Mouse (Mus musculus) gonadal fat pad, adult 2 months (tissue): ENCODE data around the gene Calca. TPM values are rescaled to one million over a fixed set of nuclear protein-coding genes. Genes with fewer than 3 reads are reported as not detected.
"Not testable (repeated sequence)": the region's sequence is repeated elsewhere in the genome, so short reads cannot be mapped to it uniquely, and the experiment has no call there.

Source experiments
- DNase-seq: peaks from one replicate; pipeline ENCODE4 v3.0.0-alpha.2; 2012; ENCODE audit warnings: low read depth
- polyA plus RNA-seq: library from polyadenylated mRNA; depleted of rRNA; stranded (reverse); fragments of >200 nt; gene quantifications from 2 replicates; pipeline ENCODE4 v1.2.3, GENCODE M21; 2012; rRNA removed

Gene Calca
- polyA plus RNA-seq: 1.8 and 2.9 TPM in 2 replicates

- DNase-seq: no peak
Observed at GRCm38 (mm10) chr7:114636102-114636501, at the start of gene Calca. Gene Calca, minus strand, starts transcription at chr7:114636357.

GRCm38 (mm10) chr7:114672697-114673096, 36.5 kb upstream of the Calca start:
- DNase-seq: no peak

GRCm38 (mm10) chr7:114671405-114671804, 35.2 kb upstream of the Calca start:
- no peak for DNase-seq

DNA sequence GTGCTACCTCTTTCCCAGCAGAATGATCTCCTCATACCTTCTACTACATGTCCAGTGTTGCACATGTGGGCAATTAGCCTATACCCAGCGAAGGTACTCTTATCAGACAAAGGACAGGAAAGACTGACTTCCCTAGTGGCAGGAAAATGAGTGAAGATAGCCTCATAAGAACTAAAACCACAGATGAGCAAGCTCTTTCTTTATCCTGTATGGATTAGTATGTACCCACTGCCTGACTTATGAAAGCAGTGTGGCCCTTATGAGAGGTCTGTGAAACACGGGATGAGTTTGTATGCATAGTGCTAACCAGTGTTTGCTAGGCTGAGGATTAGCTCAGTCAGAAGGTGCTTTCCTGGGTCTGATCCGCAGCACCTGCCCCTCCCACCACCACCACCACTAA, 13.6 kb upstream of the Calca start:
- DNase-seq: no peak

- no peak for DNase-seq
Observed at GRCm38 (mm10) chr7:114648791-114649190, 12.6 kb upstream of the Calca start.

DNA sequence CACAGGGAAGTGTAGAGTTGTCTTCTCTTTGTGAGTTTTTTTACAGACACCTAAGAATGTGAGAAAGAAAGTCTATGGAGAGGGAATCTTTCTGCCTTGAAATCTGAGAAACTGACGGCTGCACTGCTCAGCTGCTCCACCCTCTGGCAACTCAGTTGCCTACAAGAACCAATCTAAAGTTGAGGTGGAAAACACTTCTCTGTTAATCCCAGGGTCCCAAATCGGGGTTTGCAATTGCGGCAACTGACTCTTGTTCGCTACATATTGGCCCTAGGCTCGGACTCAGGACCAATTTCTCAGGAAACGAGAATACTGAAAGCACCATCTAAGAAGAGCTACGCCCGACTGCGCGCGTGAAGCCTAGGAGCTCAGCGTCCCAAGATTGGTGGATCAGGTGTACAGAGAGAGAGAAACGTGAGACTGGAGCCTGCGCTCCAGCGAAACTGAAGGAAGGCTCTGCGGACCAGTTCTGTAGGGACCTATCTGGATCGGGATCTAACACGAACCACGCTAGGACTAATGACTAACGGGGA, 522 bp downstream of the Calca start:
- DNase-seq: no peak

- DNase-seq: no peak
Observed at GRCm38 (mm10) chr7:114634386-114634785, 1.8 kb downstream of the Calca start.

DNA sequence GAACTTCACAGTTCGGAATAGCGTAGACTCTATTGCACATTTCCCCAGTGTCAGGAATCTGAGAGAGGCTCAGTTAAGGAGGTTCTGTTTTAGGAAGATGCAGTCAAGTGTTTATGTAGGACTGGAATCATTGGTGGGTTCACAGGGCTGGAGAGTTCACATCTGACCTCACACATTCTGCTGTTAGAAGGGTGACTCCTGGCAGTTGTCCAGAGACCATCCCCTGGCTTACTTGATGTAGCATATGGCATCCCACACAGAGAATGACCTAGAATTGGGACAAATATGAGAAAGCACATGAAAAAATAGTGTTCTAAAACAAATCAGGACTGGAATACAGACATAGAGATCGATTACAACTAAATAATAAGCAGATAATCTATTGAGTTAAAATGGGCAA, 10.2 kb downstream of the Calca start:
- no peak for DNase-seq

DNA sequence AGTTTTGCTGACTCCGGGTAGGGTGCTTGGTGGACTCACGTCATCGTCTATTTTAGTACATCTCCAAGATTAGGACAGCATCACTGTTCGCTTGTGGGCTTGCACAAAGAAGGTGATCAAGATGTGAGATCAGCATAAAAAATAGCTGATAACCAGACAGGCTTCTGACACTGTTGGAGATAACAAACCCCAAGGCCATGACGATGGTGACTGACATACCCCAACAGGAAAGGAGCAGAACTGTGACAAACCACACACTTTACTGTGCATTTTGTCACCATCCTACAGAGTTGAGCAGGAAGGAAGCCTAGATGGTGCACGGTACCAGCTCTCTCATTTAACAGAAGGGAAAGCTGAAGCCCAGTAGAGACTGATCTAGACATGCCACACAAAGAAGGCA, 19.4 kb downstream of the Calca start:
- DNase-seq: no peak

DNA sequence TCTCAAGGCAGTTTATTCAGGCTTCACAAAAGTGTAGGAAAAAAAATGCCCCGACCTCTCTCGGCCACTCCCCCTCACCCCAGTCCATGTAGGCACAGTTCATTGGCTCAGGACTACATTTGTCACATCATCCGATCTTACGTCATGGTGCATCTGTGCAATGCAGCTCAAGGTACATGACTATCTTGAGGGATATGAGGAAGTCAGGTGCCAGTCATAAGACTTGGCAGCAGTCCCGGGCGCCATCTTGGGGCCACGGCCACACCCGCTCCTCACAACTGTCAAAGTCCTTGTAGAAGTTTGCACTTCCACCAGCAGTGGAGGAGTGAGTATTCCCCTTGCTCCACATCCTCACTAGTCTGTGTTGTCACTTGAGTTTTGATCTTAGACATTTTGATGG, 41.8 kb downstream of the Calca start:
- DNase-seq: not testable (repeated sequence)

DNA sequence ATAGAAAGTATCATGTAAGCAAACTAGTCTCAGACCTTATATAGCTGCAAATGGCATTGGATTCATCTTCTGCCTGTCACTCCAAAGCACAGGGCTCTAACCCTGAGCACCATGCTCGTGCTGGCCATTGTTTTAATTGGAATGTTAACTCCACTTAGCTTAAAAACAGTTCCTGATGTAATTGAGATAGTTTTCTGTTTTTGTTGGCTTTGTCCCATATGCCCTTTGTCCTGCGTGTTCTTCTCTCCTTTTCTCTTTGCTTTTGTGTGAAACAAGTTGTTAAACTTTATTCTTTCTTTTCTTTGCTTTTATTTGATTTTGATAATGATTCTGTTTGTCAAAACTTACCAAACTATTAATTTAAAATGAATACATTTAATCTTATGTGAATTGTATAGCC, 53.7 kb downstream of the Calca start:
- no peak for DNase-seq

Other genes with a start within 250 kb of the Calca start
- gene Pde3b, start 221.1 kb downstream of the Calca start, polyA plus RNA-seq: 39.1 and 44.4 TPM in 2 replicates
- 3.1 and 3.3 TPM in 2 replicates for gene Cyp2r1, start 73.4 kb downstream of the Calca start, polyA plus RNA-seq
- gene Calcb, start 82.3 kb upstream of the Calca start, polyA plus RNA-seq: 0.11 and 0.65 TPM in 2 replicates
- 0.84 and 2.0 TPM in 2 replicates for gene Insc, start 107.3 kb upstream of the Calca start, polyA plus RNA-seq